Mouse (Mus musculus) midbrain, embryonic 15.5 days (tissue): ENCODE measurements around the gene Pak6. TPM values are rescaled to one million over a fixed set of nuclear protein-coding genes. Genes with fewer than 3 reads are reported as not detected.

Experiments
- ATAC-seq: fragments of 200-750 bp; cut with Nextera tagmentation; replicated peaks from 2 replicates; pipeline ENCODE4 v1.8.0; 2017; ENCODE audit warnings: moderate TSS enrichment
- H3K27ac ChIP-seq: fragments of 300-500 bp; sonication (generic); 2 replicates; pipeline ENCODE4 v1.5.1; 2015; ENCODE audit warnings: mild to moderate bottlenecking, inconsistent platforms
- H3K27me3 ChIP-seq: fragments of 300-500 bp; sonication (generic); replicated peaks from 2 replicates; pipeline ENCODE4 v1.6.1; 2015; ENCODE audit warnings: inconsistent platforms
- H3K36me3 ChIP-seq: fragments of 300-500 bp; sonication (generic); replicated peaks from 2 replicates; pipeline ENCODE4 v1.6.1; 2015; ENCODE audit warnings: inconsistent platforms
- H3K4me1 ChIP-seq: fragments of 300-500 bp; sonication (generic); 2 replicates; pipeline ENCODE4 v1.6.1; 2015; ENCODE audit warnings: inconsistent platforms
- H3K4me2 ChIP-seq: fragments of 300-500 bp; sonication (generic); 2 replicates; pipeline ENCODE4 v1.6.1; 2015; ENCODE audit warnings: inconsistent platforms, mild to moderate bottlenecking, moderate library complexity
- H3K4me3 ChIP-seq: fragments of 300-500 bp; sonication (generic); 2 replicates; pipeline ENCODE4 v1.5.1; 2015; ENCODE audit warnings: mild to moderate bottlenecking, inconsistent platforms
- H3K9ac ChIP-seq: fragments of 300-500 bp; sonication (generic); 2 replicates; pipeline ENCODE4 v1.6.1; 2015; ENCODE audit warnings: mild to moderate bottlenecking, inconsistent platforms
- H3K9me3 ChIP-seq: fragments of 300-500 bp; sonication (generic); 2 replicates; pipeline ENCODE4 v1.6.1; 2016; ENCODE audit warnings: inconsistent platforms
- WGBS: fragments of 180-500 bp; shearing (Covaris S2); methylation state at CpG from one replicate; pipeline ENCODE4 v1.1.7; 2015; ENCODE audit warnings: mixed read lengths; 5-methylcytosine and 5-hydroxymethylcytosine counted together
- polyA plus RNA-seq: library from polyadenylated mRNA; unstranded; fragments of >200 nt; fragmentation: Nextera tagmentation; extraction: Ambion mirVana; gene quantifications from 2 replicates; pipeline ENCODE4 v1.2.1, GENCODE M21; 2015

Gene Pak6
- polyA plus RNA-seq, 1 experiment from 2014 or later, result 67.8 TPM

DNA sequence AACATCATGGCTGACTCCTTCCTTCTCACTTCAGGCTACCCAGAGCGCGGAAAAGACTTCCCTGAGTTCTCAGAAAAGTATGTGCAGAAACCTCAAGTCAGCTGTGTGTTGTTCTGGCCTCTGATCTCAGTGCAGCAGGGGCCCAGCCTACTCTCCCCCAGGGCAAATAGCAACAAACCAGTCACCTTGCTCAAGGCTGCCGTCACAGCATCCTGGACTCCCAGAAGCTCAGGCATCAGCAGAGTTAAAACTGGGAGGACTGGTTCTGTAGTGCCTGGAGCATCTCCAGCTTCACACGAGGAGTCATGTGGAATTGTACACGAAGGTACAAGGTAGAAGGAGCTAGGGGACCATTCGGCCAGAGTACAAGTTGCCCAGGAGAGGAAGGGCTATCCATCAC lies 6.1 kb downstream of the Pak6 start:
- peaks cover 35% of the 10 kb centered on the region for H3K4me1 ChIP-seq
- no peak overlapping the region for H3K27ac ChIP-seq
- H3K4me2 ChIP-seq, result no peak overlapping the region
- H3K9me3 ChIP-seq, result no peaks in the 10 kb centered on the region
- H3K36me3 ChIP-seq, result no peaks in the 10 kb centered on the region
- 73% methylated on average over 6 of the region's 6 CpGs for WGBS
- H3K4me3 ChIP-seq, result no peak overlapping the region
- H3K9ac ChIP-seq, result no peak overlapping the region
- no peak for ATAC-seq
- H3K27me3 ChIP-seq, result 0 out of 2 replicates have a peak, but pooled peaks cover 3% of the 10 kb centered on the region

GRCm38 (mm10) chr2:118669785-118670184 lies 6.7 kb downstream of the Pak6 start:
- WGBS, result 36% methylated on average over 2 of the region's 2 CpGs
- Histone ChIP-seq H3K9me3 (no peaks in the 10 kb centered on the region), H3K36me3 (no peaks in the 10 kb centered on the region)

DNA sequence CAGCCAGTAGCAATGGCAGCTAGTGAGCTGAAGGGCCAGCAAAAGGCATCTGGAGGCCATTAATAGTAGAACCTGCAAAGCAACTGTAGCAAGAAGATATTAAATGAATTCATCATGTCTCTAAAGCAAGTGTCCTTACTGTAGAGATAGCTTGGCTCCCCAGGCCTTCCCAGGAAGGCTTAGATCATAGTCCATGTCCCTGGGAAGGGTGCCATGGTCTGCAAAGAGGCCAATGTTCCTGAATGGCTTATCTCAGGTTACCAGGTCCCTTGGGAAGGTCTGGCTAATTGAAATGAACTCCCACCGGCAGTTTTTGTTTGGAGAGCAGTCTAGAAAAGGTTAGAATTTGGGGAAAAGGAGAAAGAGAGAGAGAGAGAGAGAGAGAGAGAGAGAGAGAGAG lies 8.6 kb downstream of the Pak6 start:
- no peak overlapping the region for H3K27ac ChIP-seq
- 0 out of 2 replicates have a peak, but pooled peaks cover 2% of the 10 kb centered on the region for H3K36me3 ChIP-seq
- H3K4me3 ChIP-seq, result no peak overlapping the region
- H3K9ac ChIP-seq, result no peak overlapping the region
- no peak overlapping the region for H3K4me2 ChIP-seq
- ATAC-seq, result no peak
- no peaks in the 10 kb centered on the region for H3K9me3 ChIP-seq
- 73% methylated on average over 1 of the region's 1 CpGs for WGBS
- H3K4me1 ChIP-seq, result peaks cover 16% of the 10 kb centered on the region
- H3K27me3 ChIP-seq, result peaks cover 25% of the 10 kb centered on the region

More at GRCm38 (mm10) chr2:118669785-118670184, 6.7 kb downstream of the Pak6 start:
- Histone ChIP-seq H3K4me1 (peaks cover 30% of the 10 kb centered on the region), H3K9ac (no peak overlapping the region), H3K27me3 (peaks cover 8% of the 10 kb centered on the region), H3K27ac (no peak overlapping the region), H3K4me2 (no peak overlapping the region), H3K4me3 (no peak overlapping the region)
- no peak for ATAC-seq

- ATAC-seq, result no peak
Observed at GRCm38 (mm10) chr2:118673686-118674465, 10.8 kb downstream of the Pak6 start.

GRCm38 (mm10) chr2:118674500-118674899 lies 11.4 kb downstream of the Pak6 start:
- Histone ChIP-seq H3K36me3 (0 out of 2 replicates have a peak, but pooled peaks cover 2% of the 10 kb centered on the region), H3K27me3 (peaks cover 47% of the 10 kb centered on the region), H3K4me3 (no peak overlapping the region), H3K4me1 (peaks cover 16% of the 10 kb centered on the region), H3K9ac (no peak overlapping the region), H3K4me2 (no peak overlapping the region), H3K27ac (no peak overlapping the region), H3K9me3 (no peaks in the 10 kb centered on the region)
- ATAC-seq, result no peak
- 27% methylated on average over 7 of the region's 7 CpGs for WGBS

More at GRCm38 (mm10) chr2:118673686-118674465, 10.8 kb downstream of the Pak6 start:
- H3K9ac ChIP-seq, result no peak overlapping the region
- H3K27ac ChIP-seq, result no peak overlapping the region
- no peak overlapping the region for H3K4me2 ChIP-seq
- H3K9me3 ChIP-seq, result no peaks in the 10 kb centered on the region
- 0 out of 2 replicates have a peak, but pooled peaks cover 2% of the 10 kb centered on the region for H3K36me3 ChIP-seq
- peaks cover 16% of the 10 kb centered on the region for H3K4me1 ChIP-seq
- H3K27me3 ChIP-seq, result peaks cover 42% of the 10 kb centered on the region
- H3K4me3 ChIP-seq, result no peak overlapping the region
- WGBS, result 26% methylated on average over 15 of the region's 15 CpGs

GRCm38 (mm10) chr2:118676839-118677741 lies 14.0 kb downstream of the Pak6 start:
- peaks cover 49% of the 10 kb centered on the region for H3K27me3 ChIP-seq
- H3K4me1 ChIP-seq, result peaks cover 16% of the 10 kb centered on the region
- WGBS, result under 1% methylated on average over 89 of the region's 89 CpGs
- H3K4me3 ChIP-seq, result peak overlapping the region; percentile 52
- H3K9me3 ChIP-seq, result no peaks in the 10 kb centered on the region
- H3K27ac ChIP-seq, result no peak overlapping the region
- H3K9ac ChIP-seq, result peak overlapping the region; percentile 48
- 0 out of 2 replicates have a peak, but pooled peaks cover 2% of the 10 kb centered on the region for H3K36me3 ChIP-seq
- peak; percentile 57 for ATAC-seq
- H3K4me2 ChIP-seq, result peak overlapping the region; percentile 97

- WGBS, result 16% methylated on average over 4 of the region's 4 CpGs
- Histone ChIP-seq H3K36me3 (0 out of 2 replicates have a peak, but pooled peaks cover 2% of the 10 kb centered on the region), H3K9me3 (no peaks in the 10 kb centered on the region), H3K4me1 (peaks cover 16% of the 10 kb centered on the region), H3K4me2 (peak overlapping the region; percentile 97), H3K9ac (no peak overlapping the region), H3K27ac (no peak overlapping the region), H3K4me3 (peak overlapping the region; percentile 52), H3K27me3 (peaks cover 49% of the 10 kb centered on the region)
- ATAC-seq, result peak; percentile 41
Observed at GRCm38 (mm10) chr2:118677817-118678216, 14.7 kb downstream of the Pak6 start.

DNA sequence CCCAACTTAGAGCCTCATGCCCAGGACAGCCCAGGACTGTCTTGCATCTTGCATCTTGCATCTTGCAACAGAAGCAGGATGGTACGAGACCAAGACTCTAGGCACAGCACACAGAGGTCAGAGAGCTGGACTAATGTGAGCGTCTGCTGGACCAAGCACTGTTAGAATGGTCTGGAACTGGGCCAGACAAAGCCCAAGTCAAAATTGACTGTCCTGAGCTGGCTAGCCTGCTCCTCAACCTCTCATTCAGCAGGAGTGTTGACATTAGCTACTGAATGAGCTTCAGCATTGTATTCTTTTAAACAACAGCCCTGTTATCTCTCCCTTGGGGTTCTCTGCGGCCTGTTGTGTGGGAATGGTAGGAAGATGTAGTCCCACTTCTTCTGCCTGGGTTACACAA lies 16.5 kb downstream of the Pak6 start:
- Histone ChIP-seq H3K4me3 (no peak overlapping the region), H3K9me3 (no peaks in the 10 kb centered on the region), H3K9ac (no peak overlapping the region), H3K27ac (no peak overlapping the region), H3K4me1 (peaks cover 16% of the 10 kb centered on the region), H3K36me3 (0 out of 2 replicates have a peak, but pooled peaks cover 2% of the 10 kb centered on the region), H3K27me3 (peaks cover 43% of the 10 kb centered on the region), H3K4me2 (no peak overlapping the region)
- ATAC-seq, result no peak
- WGBS, result 80% methylated on average over 3 of the region's 3 CpGs

DNA sequence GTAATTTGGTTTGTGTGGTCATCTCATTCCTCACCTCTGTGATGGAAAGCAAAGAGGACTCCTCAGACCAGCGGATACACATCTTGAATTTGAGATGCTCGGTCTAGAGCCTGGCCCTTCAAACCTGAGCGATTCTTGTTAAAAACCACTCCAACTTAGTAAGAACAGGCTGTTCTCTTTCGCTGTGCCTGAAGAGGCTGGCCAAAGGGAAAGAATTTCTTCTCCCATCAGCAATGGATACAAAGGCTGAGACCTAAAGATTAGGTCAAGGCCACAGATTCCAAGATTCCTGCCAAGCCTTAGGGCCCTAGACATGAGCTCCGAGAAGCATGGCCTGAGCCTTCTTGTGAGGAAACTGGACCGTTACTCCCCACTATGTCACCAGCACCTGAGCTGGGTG lies 17.8 kb downstream of the Pak6 start:
- Histone ChIP-seq H3K9me3 (no peaks in the 10 kb centered on the region), H3K36me3 (no peaks in the 10 kb centered on the region), H3K4me1 (peaks cover 16% of the 10 kb centered on the region), H3K27me3 (peaks cover 31% of the 10 kb centered on the region), H3K4me3 (no peak overlapping the region), H3K9ac (no peak overlapping the region), H3K4me2 (no peak overlapping the region), H3K27ac (no peak overlapping the region)
- WGBS, result 92% methylated on average over 6 of the region's 6 CpGs
- ATAC-seq, result no peak

DNA sequence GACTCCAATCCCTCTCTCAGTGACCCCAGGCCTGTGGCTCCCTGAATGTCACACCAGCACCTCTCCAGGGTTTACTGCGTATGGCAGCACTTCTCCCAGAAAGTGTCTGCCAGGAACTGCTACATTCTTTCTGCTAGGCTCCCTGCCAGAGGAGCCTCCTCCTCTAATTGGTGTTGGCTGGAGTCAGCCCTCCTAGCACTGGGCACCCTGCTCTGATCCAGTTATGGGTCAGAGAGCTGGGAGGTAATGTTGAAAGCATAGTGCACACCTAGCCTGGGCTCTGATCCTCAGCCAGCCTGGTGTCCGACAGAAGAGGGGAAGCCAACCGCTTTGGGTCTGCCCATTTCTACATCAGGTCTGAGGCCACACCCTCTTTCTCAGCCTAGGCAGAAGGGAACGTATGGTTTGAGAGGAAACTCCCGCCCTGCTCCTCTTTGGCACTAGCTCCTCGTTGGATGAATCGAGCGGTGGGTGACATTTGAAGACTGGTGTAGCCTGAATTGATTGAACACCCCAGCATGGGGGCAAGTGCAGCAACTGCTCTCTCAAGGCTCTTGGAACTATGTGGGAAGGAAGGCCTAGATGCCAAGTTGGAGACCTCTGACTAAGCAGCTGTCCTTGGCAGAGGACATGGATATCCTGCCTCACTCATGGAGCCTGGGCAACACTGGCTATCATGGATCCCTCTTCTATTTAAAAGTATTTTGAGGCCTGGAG lies 19.6 kb downstream of the Pak6 start:
- Histone ChIP-seq H3K27me3 (peaks cover 19% of the 10 kb centered on the region), H3K27ac (no peak overlapping the region), H3K4me2 (no peak overlapping the region), H3K4me3 (no peak overlapping the region), H3K36me3 (no peaks in the 10 kb centered on the region), H3K9me3 (no peaks in the 10 kb centered on the region), H3K9ac (no peak overlapping the region), H3K4me1 (peaks cover under 1% of the 10 kb centered on the region)
- ATAC-seq, result no peak; the same call in 1 of the 2 replicates
- WGBS, result 58% methylated on average over 8 of the region's 8 CpGs

DNA sequence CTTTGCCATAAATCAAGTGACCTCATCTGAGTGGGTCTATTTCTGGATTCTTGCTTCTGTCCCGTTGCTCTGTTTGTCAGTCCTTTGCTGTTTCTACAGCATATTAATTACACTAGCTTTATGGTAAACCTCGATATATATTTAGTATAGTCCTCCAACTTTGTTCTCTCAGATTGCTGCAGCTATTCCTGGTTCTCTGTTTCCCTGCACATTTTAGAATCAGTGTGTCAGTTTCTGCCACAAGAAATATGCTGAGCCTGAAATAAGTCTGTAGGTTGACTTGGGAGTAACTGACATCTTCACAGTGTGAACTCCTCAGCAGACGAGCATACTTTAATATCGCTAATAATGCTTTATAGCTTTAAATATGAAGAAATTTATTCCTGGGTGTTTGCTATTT lies 22.0 kb downstream of the Pak6 start:
- Histone ChIP-seq H3K9me3 (no peaks in the 10 kb centered on the region), H3K9ac (no peak overlapping the region), H3K36me3 (0 out of 2 replicates have a peak, but pooled peaks cover 3% of the 10 kb centered on the region), H3K4me3 (no peak overlapping the region), H3K27ac (no peak overlapping the region), H3K4me2 (no peak overlapping the region), H3K27me3 (no peaks in the 10 kb centered on the region), H3K4me1 (no peaks in the 10 kb centered on the region)
- ATAC-seq, result no peak
- WGBS, result 90% methylated on average over 4 of the region's 4 CpGs
